Mouse (Mus musculus) layer of hippocampus, adult 2 months (tissue): ENCODE measurements around the gene Ptprj. TPM values are rescaled to one million over a fixed set of nuclear protein-coding genes. Genes with fewer than 3 reads are reported as not detected.
A peak's percentile ranks its signal among the peaks of the same experiment; 100 is the strongest.

Source experiments
- DNase-seq, 2 experiments: peaks; one replicate each; pipeline ENCODE4 v3.0.0; 2022; ENCODE audit warnings: low spot score in 2 of 2
- H3K27ac ChIP-seq: fragments of 200-600 bp; 2 replicates; pipeline ENCODE4 v1.8.1; 2022
- H3K4me3 ChIP-seq: fragments of 200-600 bp; 2 replicates; pipeline ENCODE4 v1.8.1; 2022; ENCODE audit warnings: mild to moderate bottlenecking
- CTCF ChIP-seq: fragments of 200-600 bp; conservative IDR thresholded peaks from 2 replicates; pipeline ENCODE4 v1.8.1; 2022; ENCODE audit warnings: antibody characterized with exemption, mild to moderate bottlenecking, moderate library complexity
- total RNA-seq, 2 experiments: library from RNA; stranded (reverse); gene quantifications; 2 replicates each; pipeline ENCODE4 v1.2.3; 2021

Gene Ptprj
- total RNA-seq, 2 experiments from 2014 or later: 128 to 130 TPM

DNA sequence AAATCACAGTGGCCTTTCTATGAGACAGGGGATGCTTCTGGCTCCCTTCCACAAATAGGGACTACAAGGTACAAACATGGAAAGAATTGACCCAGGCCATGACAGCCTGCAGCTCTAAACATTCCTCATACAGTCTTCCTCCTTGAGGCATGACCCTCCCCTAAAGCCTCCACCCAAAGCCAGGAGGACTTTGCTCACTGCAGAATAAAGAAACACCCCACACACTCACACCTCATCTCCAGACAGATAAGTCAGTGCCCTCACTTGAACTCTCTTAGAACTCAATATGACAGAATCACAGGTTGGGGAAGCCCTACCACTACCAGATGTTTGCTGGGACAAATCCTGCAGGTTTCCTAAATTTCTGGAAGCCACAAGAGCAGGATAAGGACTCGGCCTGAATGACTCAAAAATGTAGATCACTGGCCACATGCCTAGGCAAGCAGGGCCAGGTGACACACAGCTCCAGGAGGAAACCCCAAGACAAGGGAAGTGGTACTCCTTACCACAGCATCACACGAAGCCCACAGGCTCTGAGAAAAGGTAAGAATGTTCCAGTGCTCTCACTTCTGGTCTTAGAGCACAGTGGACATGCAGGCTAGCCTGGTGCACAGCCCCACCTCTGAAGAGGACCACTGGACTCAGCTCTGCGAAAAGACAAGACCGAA lies 84.3 kb downstream of the Ptprj start:
- no peak overlapping the region for H3K27ac ChIP-seq
- TF ChIP-seq CTCF: no peak
- no peak for DNase-seq
- no peak overlapping the region for H3K4me3 ChIP-seq

DNA sequence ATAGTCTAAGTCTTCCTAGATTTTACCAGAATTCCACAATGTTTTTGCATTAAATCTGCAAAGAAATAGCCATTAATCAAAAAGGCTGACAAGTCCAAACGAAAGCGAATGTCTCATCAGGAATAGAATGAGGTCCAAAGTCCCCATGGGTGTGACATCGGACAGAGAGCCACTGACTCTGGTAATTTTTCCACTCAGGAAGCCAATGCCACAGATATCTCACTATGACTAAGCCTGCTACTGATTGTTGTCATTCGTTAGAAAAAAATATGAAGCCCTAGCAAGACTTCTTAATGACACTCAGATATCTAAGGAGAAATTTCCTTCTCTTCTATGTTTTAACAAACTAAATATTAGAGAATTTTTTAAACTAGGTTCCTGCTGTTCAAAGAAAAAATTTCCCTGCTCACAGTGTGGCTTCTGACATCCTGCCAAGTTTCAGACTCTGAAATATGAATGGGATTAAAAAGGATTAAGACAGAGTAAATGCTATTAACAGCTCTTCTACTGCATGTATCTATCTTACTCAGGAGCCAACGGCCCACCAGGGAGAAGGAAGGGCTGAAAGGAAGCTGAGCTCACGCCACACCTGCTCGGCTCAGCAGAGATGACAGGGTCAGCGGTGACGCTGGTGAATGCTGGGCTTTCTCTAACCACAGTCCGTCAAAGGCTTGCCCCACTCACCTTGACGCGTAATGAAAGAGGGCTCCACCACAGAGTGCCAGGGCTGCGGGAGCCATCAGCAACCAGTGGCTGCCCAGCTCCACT lies 90.0 kb downstream of the Ptprj start:
- H3K27ac ChIP-seq: peak overlapping the region; percentile 20; the same call in 1 of the 2 replicates
- no peak for DNase-seq
- H3K4me3 ChIP-seq: no peak overlapping the region
- no peak for TF ChIP-seq CTCF

DNA sequence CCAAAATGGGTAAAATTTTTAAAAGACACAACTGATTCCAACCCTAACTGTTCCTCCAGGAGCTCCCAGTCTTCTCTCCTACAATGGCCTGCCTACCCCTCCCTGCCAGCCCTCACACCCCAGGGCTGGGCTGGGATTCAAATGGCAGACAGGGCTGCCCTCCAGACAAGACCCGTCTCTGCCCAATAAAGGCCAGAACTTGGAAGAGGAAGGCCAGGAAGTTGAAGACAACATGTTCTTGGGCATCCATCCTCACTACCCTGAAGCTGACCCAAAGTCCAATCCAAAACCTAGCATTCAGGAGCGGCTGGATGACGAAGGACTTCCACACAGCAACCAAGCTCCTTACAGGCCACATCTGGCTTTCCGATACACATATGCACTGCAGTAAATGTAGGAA lies 90.6 kb downstream of the Ptprj start:
- TF ChIP-seq CTCF: no peak
- Histone ChIP-seq H3K4me3 (no peak overlapping the region), H3K27ac (peak overlapping the region; percentile 20; the same call in 1 of the 2 replicates)
- DNase-seq: peak; percentile 33 to 47

GRCm38 (mm10) chr2:90488690-90489590 lies 91.5 kb downstream of the Ptprj start:
- no peak overlapping the region for H3K4me3 ChIP-seq
- DNase-seq: no peak
- peak overlapping the region; percentile 20; the same call in 1 of the 2 replicates for H3K27ac ChIP-seq
- no peak for TF ChIP-seq CTCF

GRCm38 (mm10) chr2:90487471-90488238 lies 92.8 kb downstream of the Ptprj start:
- H3K4me3 ChIP-seq: no peak overlapping the region
- TF ChIP-seq CTCF: no peak
- H3K27ac ChIP-seq: no peak overlapping the region
- no peak for DNase-seq

GRCm38 (mm10) chr2:90486226-90486755 lies 94.2 kb downstream of the Ptprj start:
- no peak for DNase-seq

GRCm38 (mm10) chr2:90481505-90481904 lies 98.9 kb downstream of the Ptprj start:
- no peak for DNase-seq
- no peak for TF ChIP-seq CTCF
- Histone ChIP-seq H3K4me3 (no peak overlapping the region), H3K27ac (peak overlapping the region; percentile 75)

More at GRCm38 (mm10) chr2:90486226-90486755, 94.2 kb downstream of the Ptprj start:
- Histone ChIP-seq H3K4me3 (no peak overlapping the region), H3K27ac (no peak overlapping the region)
- TF ChIP-seq CTCF: no peak

- no peak for TF ChIP-seq CTCF
- H3K4me3 ChIP-seq: no peak overlapping the region
- H3K27ac ChIP-seq: peak overlapping the region; percentile 75
- no peak for DNase-seq
Measured at GRCm38 (mm10) chr2:90480747-90481308, 99.6 kb downstream of the Ptprj start.

DNA sequence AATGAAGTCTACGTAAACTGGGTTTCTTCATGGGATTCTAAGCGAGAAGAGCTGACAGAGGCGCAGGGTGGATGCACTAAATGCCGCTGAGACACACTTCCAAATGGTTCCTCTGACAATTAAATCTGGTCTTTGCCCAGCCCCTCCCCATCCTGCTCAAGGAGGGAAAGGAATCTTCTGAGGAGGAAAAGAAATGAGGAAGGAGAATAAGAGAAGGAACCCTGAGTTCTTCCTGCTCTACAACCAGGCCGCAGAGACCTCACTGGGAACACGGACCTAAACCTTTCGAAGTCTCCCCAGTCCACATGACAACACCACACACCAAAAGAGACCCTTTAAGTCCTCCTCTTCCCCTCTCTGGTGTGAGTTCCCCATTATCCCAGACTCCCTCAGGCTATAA lies 101.9 kb downstream of the Ptprj start:
- H3K4me3 ChIP-seq: no peak overlapping the region
- no peak for TF ChIP-seq CTCF
- no peak overlapping the region; the same call in 1 of the 2 replicates for H3K27ac ChIP-seq
- DNase-seq: no peak

DNA sequence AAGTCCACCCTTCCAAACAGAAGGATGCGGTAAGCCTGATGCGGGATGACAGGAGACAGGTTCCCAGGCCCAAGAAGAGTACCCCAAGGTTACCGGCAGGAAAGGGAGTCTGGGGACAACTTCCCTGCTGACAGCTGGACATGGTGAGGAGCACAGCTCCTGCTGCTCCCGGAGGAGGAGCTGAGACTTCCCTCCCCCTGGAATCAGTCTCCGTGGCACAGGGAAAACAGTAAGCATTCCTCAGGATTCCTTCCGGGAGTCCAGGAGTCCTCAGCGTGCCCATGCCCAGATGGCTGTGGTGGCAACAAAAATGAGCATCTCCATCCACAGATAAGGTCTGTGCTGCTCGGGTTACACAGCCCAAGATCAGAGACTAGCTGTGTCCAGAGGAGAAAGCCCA lies 102.8 kb downstream of the Ptprj start:
- no peak for DNase-seq
- no peak for TF ChIP-seq CTCF
- peak overlapping the region; percentile 44; the same call in 1 of the 2 replicates for H3K27ac ChIP-seq
- H3K4me3 ChIP-seq: no peak overlapping the region

DNA sequence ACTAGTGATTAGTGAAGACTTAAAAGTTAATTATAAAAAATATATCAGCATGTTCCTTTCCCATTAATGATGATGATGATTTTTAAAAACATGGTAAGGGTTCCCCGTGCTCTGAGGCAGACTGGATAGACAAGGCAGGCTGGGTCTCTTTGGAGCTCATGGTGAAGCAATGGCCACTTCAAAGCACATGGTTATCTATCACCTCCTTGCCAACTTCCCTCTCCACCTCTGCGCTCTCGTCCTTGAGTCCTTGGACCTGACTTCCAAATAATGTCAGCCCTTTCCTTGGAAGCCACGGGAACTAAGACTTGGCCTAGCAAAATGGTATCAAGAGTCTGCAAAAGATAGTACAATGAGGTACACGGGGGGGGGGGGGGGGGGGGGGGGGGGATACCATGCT lies 103.7 kb downstream of the Ptprj start:
- Histone ChIP-seq H3K4me3 (no peak overlapping the region), H3K27ac (no peak overlapping the region)
- TF ChIP-seq CTCF: no peak
- no peak for DNase-seq
